Mouse (Mus musculus) midbrain, embryonic 12.5 days (tissue): ENCODE data around the gene P4ha1. TPM values are rescaled to one million over a fixed set of nuclear protein-coding genes. Genes with fewer than 3 reads are reported as not detected.

Experiments used
- ATAC-seq: fragments of 200-750 bp; cut with Nextera tagmentation; 2 replicates; pipeline ENCODE4 v1.8.0; 2017; ENCODE audit warnings: low read depth, moderate TSS enrichment, moderate library complexity; ENCODE audit not compliant: low FRiP score
- H3K27ac ChIP-seq: fragments of 300-500 bp; sonication (generic); replicated peaks from 2 replicates; pipeline ENCODE4 v1.5.1; 2016; ENCODE audit warnings: mild to moderate bottlenecking
- H3K27me3 ChIP-seq: fragments of 300-500 bp; sonication (generic); 2 replicates; pipeline ENCODE4 v1.6.1; 2016; ENCODE audit warnings: mild to moderate bottlenecking
- H3K36me3 ChIP-seq: fragments of 300-500 bp; sonication (generic); 2 replicates; pipeline ENCODE4 v1.6.1; 2016
- H3K4me1 ChIP-seq: fragments of 300-500 bp; sonication (generic); 2 replicates; pipeline ENCODE4 v1.6.1; 2016
- H3K4me2 ChIP-seq: fragments of 300-500 bp; sonication (generic); replicated peaks from 2 replicates; pipeline ENCODE4 v1.6.1; 2016; ENCODE audit warnings: mild to moderate bottlenecking, moderate library complexity
- H3K4me3 ChIP-seq: fragments of 300-500 bp; sonication (generic); 2 replicates; pipeline ENCODE4 v1.5.1; 2016; ENCODE audit warnings: mild to moderate bottlenecking
- H3K9ac ChIP-seq: fragments of 300-500 bp; sonication (generic); replicated peaks from 2 replicates; pipeline ENCODE4 v1.6.1; 2016; ENCODE audit warnings: mild to moderate bottlenecking, moderate library complexity
- H3K9me3 ChIP-seq: fragments of 300-500 bp; sonication (generic); 2 replicates; pipeline ENCODE4 v1.6.1; 2016; ENCODE audit warnings: mild to moderate bottlenecking
- WGBS: fragments of 180-500 bp; shearing (Covaris S2); methylation state at CpG from one replicate; pipeline ENCODE4 v1.1.7; 2016; 5-methylcytosine and 5-hydroxymethylcytosine counted together
- polyA plus RNA-seq: library from polyadenylated mRNA; unstranded; fragments of >200 nt; fragmentation: Nextera tagmentation; extraction: Ambion mirVana; gene quantifications from 2 replicates; pipeline ENCODE4 v1.2.1, GENCODE M21; 2016

Gene P4ha1
- polyA plus RNA-seq, 1 experiment from 2014 or later, result 35.5 TPM

DNA sequence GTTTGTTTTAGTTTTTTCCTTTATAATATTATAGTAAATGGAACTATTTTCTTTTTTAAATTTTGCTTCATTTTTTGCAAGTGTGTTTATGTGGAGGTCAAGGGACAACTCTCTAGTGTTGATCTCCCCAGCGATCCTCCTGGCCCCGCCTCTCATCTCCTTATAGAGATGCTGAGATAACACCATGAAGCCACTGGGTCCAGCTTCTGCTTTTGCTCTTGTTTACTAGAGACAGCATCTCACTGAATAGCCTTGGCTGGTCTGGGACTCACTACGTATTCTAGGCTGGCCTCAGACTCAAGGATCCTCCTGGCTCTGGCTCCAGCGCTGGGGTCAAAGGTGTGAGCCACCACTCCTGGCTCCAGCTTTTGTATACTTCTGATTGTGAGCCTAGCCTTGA lies 96.4 kb downstream of the P4ha1 start:
- 92% methylated on average over 4 of the region's 4 CpGs for WGBS
- H3K4me2 ChIP-seq, result no peak overlapping the region
- no peaks in the 10 kb centered on the region for H3K4me1 ChIP-seq
- no peaks in the 10 kb centered on the region for H3K9me3 ChIP-seq
- no peak overlapping the region for H3K4me3 ChIP-seq
- no peak for ATAC-seq
- H3K27ac ChIP-seq, result no peak overlapping the region
- no peaks in the 10 kb centered on the region for H3K27me3 ChIP-seq
- H3K36me3 ChIP-seq, result no peaks in the 10 kb centered on the region
- H3K9ac ChIP-seq, result no peak overlapping the region

Other genes starting within 250 kb of the P4ha1 start
- gene Sept10, start 101.4 kb upstream of the P4ha1 start, polyA plus RNA-seq, result 21.9 and 22.1 TPM in 2 replicates
- 17.9 and 18.7 TPM in 2 replicates for gene Sowahc, start 101.3 kb upstream of the P4ha1 start, polyA plus RNA-seq
- 1.5 and 3.5 TPM in 2 replicates for gene Gm10273, start 72.3 kb downstream of the P4ha1 start, polyA plus RNA-seq
- gene Pla2g12b, start 80.4 kb downstream of the P4ha1 start, polyA plus RNA-seq, result not detected in 2 replicates
- gene Oit3, start 118.5 kb downstream of the P4ha1 start, polyA plus RNA-seq, result 0.41 and 0.50 TPM in 2 replicates